Mouse (Mus musculus): ENCODE measurements around the gene Rin2. TPM values are rescaled to one million over a fixed set of nuclear protein-coding genes. Genes with fewer than 3 reads are reported as not detected.
"Not testable (repeated sequence)": the region's sequence is repeated elsewhere in the genome, so short reads cannot be mapped to it uniquely, and the experiment has no call there.

Gene Rin2
- polyA plus RNA-seq, 1 experiment, result 3.5 TPM

DNA sequence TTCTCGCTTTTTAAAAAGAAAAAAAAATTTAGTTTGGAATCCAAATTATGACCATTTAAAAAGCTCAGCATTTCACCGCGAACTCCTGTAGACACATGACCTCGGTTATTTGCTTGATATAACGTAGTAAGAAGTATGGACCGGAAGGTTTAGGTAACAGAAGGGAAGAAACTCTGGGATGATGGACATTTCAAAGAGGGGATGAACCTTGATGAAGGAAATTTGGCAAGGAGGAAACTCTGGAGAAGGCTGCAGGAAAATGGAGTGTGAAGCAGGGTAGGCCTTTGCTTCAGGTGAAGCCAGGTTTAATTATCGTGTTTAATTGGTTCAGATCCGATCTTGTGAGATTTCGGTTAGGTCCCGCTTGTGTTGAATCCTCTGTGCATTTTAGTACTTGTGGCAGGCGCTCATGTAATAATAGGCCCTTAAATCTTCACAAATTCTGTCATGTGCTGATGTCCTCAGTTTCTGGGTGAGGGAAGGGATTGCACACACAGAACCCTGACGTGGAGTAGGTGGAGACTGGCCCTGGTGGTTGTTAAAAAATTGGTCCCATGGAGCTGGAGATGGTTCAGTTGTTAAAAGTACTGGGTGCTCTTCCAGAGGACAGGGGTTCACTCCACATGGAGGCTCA lies 229.1 kb downstream of the Rin2 start:
- peaks cover 3% of the 10 kb centered on the region; the same call in 1 of the 2 replicates for H3K4me1 ChIP-seq (ENCODE audit: control insufficient read depth, insufficient read depth, low read length)
- no peaks in the 10 kb centered on the region for H3K27me3 ChIP-seq (ENCODE audit: control insufficient read depth, insufficient read depth, low read length)
- H3K4me3 ChIP-seq (ENCODE audit: control insufficient read depth, low read depth, low read length), result peak overlapping the region; percentile 92
- H3K27ac ChIP-seq (ENCODE audit: control insufficient read depth, insufficient read depth, low read depth, low read length), result peak overlapping the region; percentile 2; the same call in 1 of the 2 replicates
- H3K36me3 ChIP-seq (ENCODE audit: control insufficient read depth, insufficient read depth, low read length), result peaks cover 1% of the 10 kb centered on the region; the same call in 1 of the 2 replicates
- TF ChIP-seq CTCF (IDR thresholded peaks at IDR 0.05; ENCODE audit: control insufficient read depth, insufficient read depth, insufficient replicate concordance, low read depth, low read length), result no peak
- TF ChIP-seq POLR2A (IDR thresholded peaks at IDR 0.05; ENCODE audit: control insufficient read depth, low read depth, low read length), result no peak

- Histone ChIP-seq H3K27ac (ENCODE audit: control insufficient read depth, insufficient read depth, low read depth, low read length) (no peak overlapping the region), H3K4me3 (ENCODE audit: control insufficient read depth, low read depth, low read length) (peak overlapping the region; percentile 38), H3K27me3 (ENCODE audit: control insufficient read depth, insufficient read depth, low read length) (no peaks in the 10 kb centered on the region), H3K4me1 (ENCODE audit: control insufficient read depth, insufficient read depth, low read length) (peaks cover 3% of the 10 kb centered on the region; the same call in 1 of the 2 replicates), H3K36me3 (ENCODE audit: control insufficient read depth, insufficient read depth, low read length) (peaks cover 1% of the 10 kb centered on the region; the same call in 1 of the 2 replicates)
- TF ChIP-seq POLR2A (IDR thresholded peaks at IDR 0.05; ENCODE audit: control insufficient read depth, low read depth, low read length), result no peak
- no peak for TF ChIP-seq CTCF (IDR thresholded peaks at IDR 0.05; ENCODE audit: control insufficient read depth, insufficient read depth, insufficient replicate concordance, low read depth, low read length)
Measured at GRCm38 (mm10) chr2:145905156-145905555, 230.1 kb downstream of the Rin2 start.

DNA sequence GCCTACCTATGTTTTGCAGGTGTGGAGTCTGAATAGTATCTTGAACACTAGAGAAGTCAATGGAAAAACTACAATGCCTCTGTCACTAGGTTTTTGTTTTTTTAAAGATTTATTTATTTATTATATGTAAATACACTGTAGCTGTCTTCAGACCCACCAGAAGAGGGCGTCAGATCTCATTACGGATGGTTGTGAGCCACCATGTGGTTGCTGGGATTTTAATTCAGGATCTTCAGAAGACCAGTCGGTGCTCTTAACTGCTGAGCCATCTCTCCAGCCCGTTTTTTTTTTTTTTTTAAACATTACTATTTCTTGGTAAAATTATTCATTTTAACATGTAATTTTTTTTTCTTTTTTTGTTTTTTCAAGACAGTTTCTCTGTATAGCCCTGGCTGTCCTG lies 230.9 kb downstream of the Rin2 start:
- not testable (repeated sequence) for H3K4me1 ChIP-seq (ENCODE audit: control insufficient read depth, insufficient read depth, low read length); H3K36me3 ChIP-seq (ENCODE audit: control insufficient read depth, insufficient read depth, low read length); H3K27ac ChIP-seq (ENCODE audit: control insufficient read depth, insufficient read depth, low read depth, low read length); H3K27me3 ChIP-seq (ENCODE audit: control insufficient read depth, insufficient read depth, low read length); H3K4me3 ChIP-seq (ENCODE audit: control insufficient read depth, low read depth, low read length)

- TF ChIP-seq CTCF (IDR thresholded peaks at IDR 0.05; ENCODE audit: control insufficient read depth, insufficient read depth, insufficient replicate concordance, low read depth, low read length) (no peak), POLR2A (IDR thresholded peaks at IDR 0.05; ENCODE audit: control insufficient read depth, low read depth, low read length) (no peak)
- Histone ChIP-seq H3K4me1 (ENCODE audit: control insufficient read depth, insufficient read depth, low read length) (no peaks in the 10 kb centered on the region), H3K36me3 (ENCODE audit: control insufficient read depth, insufficient read depth, low read length) (peaks cover 1% of the 10 kb centered on the region), H3K27me3 (ENCODE audit: control insufficient read depth, insufficient read depth, low read length) (no peaks in the 10 kb centered on the region), H3K4me3 (ENCODE audit: control insufficient read depth, low read depth, low read length) (no peak overlapping the region), H3K27ac (ENCODE audit: control insufficient read depth, insufficient read depth, low read depth, low read length) (no peak overlapping the region)
Measured at GRCm38 (mm10) chr2:145920941-145921650, 246.1 kb downstream of the Rin2 start.

DNA sequence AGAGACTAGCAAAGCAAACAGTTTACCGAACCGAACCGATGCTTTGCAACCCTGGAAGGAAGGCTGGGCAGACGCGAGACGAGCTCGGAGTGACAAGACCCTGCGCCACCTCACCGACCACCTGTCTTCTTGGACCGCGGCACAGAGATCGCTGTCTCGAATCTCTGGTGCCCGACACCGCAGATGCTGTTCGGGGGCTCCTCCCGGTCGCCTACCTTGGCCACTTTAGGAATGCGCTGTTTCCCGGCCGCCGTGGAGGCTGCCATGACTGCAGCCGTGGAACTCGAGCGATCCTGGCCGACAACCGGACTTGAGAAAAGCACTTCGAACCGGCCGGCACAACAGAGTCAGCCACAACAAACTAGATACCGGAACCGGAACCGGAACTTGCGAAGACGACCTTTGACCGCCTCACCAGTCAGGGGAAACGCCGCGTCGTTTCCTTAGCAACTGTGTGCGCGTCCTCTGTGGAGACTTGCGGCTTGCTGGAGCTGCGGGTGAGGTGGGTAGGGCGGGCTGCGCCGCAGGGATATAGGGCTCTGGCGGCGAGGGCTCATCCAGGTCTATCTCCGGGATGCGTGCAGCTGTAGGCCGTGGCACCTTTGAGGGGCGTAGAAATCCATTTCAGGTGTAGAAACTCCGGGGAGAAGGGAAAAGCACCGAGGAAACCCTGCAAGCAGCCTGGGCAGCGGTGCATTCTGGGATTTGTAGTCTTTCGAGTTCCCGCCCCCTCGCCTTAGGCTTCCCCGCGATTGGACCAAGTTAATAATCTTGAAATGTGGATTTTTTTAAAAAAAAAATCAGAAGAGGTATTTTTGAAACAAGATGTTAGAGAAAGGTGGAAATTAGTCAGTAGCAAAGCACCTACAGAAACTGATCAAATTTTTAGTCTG lies 259.6 kb downstream of the Rin2 start, which contains the start of the genes Cfap61 and Crnkl1:
TSS of gene Cfap61 (plus strand) at position 446 of the 893 bp plus-strand sequence.
TSS of gene Crnkl1 (minus strand) at position 676 of the 893 bp plus-strand sequence.
- no peak for TF ChIP-seq CTCF (IDR thresholded peaks at IDR 0.05; ENCODE audit: control insufficient read depth, insufficient read depth, insufficient replicate concordance, low read depth, low read length)
- TF ChIP-seq POLR2A (IDR thresholded peaks at IDR 0.05; ENCODE audit: control insufficient read depth, low read depth, low read length), result peak; percentile 90
- no peaks in the 10 kb centered on the region; the same call in 1 of the 2 replicates for H3K36me3 ChIP-seq (ENCODE audit: control insufficient read depth, insufficient read depth, low read length)
- H3K27ac ChIP-seq (ENCODE audit: control insufficient read depth, insufficient read depth, low read depth, low read length), result peak within 1 kb of the TSS; percentile 71
- no peaks in the 10 kb centered on the region for H3K27me3 ChIP-seq (ENCODE audit: control insufficient read depth, insufficient read depth, low read length)
- H3K4me1 ChIP-seq (ENCODE audit: control insufficient read depth, insufficient read depth, low read length), result peaks cover 9% of the 10 kb centered on the region
- peak within 1 kb of the TSS; percentile 96 for H3K4me3 ChIP-seq (ENCODE audit: control insufficient read depth, low read depth, low read length)

DNA sequence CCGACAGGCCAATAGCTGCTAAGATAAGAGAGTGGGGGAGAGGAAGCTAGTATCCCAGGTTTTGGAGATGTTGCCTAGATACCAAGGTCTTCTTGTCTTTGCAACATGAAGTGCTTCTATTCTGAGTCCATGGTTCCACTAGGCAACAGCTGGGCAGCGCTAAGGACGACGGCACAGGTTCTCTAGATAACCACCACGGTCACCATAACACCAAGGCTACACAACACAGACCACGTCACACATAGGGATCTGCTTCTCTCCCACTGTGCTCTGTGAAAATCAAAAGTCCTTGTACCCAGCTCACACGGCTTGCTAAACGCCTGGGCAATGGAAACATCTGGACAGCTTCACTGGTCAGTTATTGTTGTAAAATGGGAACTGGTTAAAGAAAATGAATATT lies 262.0 kb downstream of the Rin2 start:
- H3K4me1 ChIP-seq (ENCODE audit: control insufficient read depth, insufficient read depth, low read length), result peaks cover 9% of the 10 kb centered on the region
- no peak overlapping the region; the same call in 1 of the 2 replicates for H3K27ac ChIP-seq (ENCODE audit: control insufficient read depth, insufficient read depth, low read depth, low read length)

More for the DNA sequence above, 262.0 kb downstream of the Rin2 start:
- no peak for TF ChIP-seq POLR2A (IDR thresholded peaks at IDR 0.05; ENCODE audit: control insufficient read depth, low read depth, low read length)
- TF ChIP-seq CTCF (IDR thresholded peaks at IDR 0.05; ENCODE audit: control insufficient read depth, insufficient read depth, insufficient replicate concordance, low read depth, low read length), result no peak
- Histone ChIP-seq H3K36me3 (ENCODE audit: control insufficient read depth, insufficient read depth, low read length) (no peaks in the 10 kb centered on the region), H3K4me3 (ENCODE audit: control insufficient read depth, low read depth, low read length) (peak overlapping the region; percentile 23; the same call in 1 of the 2 replicates), H3K27me3 (ENCODE audit: control insufficient read depth, insufficient read depth, low read length) (no peaks in the 10 kb centered on the region)

Other genes with a start within 250 kb of the Rin2 start
- gene Naa20, start 226.9 kb downstream of the Rin2 start, polyA plus RNA-seq (2012; rRNA removed), result 27.0 and 32.1 TPM in 2 replicates

Measured in testis, adult 2 months (tissue).